Mouse (Mus musculus) myocyte (in vitro differentiated cells): ENCODE measurements around the gene Prpf4.

Experiments
- MYOG ChIP-seq, 3 experiments: IDR thresholded peaks; one replicate each; pipeline ENCODE4 v1.6.1; 2011; ENCODE audit warnings: control low read depth in 2 of 3, low read depth in 2 of 3, mild to moderate bottlenecking in 2 of 3; ENCODE audit not compliant: insufficient read length in 2 of 3, control insufficient read depth in 1 of 3, insufficient read depth in 1 of 3
- POLR2A ChIP-seq: IDR thresholded peaks from one replicate; pipeline ENCODE4 v1.6.1; 2011; ENCODE audit warnings: low read depth, mild to moderate bottlenecking, control low read depth, moderate library complexity; ENCODE audit not compliant: insufficient read length
- POLR2AphosphoS2 ChIP-seq: IDR thresholded peaks from one replicate; pipeline ENCODE4 v1.6.1; 2011; ENCODE audit warnings: low read depth, control low read depth; ENCODE audit not compliant: insufficient read length
- TCF12 ChIP-seq: IDR thresholded peaks from one replicate; pipeline ENCODE4 v1.6.1; 2011; ENCODE audit warnings: mild to moderate bottlenecking, control low read depth; ENCODE audit not compliant: poor library complexity, insufficient read depth, severe bottlenecking

GRCm38 (mm10) chr4:62435081-62435480 is 26.5 kb downstream of the Prpf4 start, which contains the start of gene Rnf183:
- TF ChIP-seq POLR2A (no peak), TCF12 (no peak), MYOG (IDR thresholded peaks at IDR 0.05; ENCODE audit: control insufficient read depth in 1 of 3, insufficient read depth in 1 of 3, insufficient read length in 2 of 3, low read depth in 2 of 3) (no peak), POLR2AphosphoS2 (no peak)
